Mouse (Mus musculus) heart, embryonic 12.5 days (tissue): ENCODE measurements around the gene Efnb1. TPM values are rescaled to one million over a fixed set of nuclear protein-coding genes. Genes with fewer than 3 reads are reported as not detected.

ENCODE experiments used
- ATAC-seq: fragments of 200-750 bp; cut with Nextera tagmentation; 2 replicates; pipeline ENCODE4 v1.8.0; 2017; ENCODE audit warnings: moderate TSS enrichment, moderate library complexity; ENCODE audit not compliant: insufficient number of reproducible peaks, low FRiP score
- H3K27ac ChIP-seq: fragments of 300-500 bp; sonication (generic); 2 replicates; pipeline ENCODE4 v1.5.1; 2016; ENCODE audit warnings: mild to moderate bottlenecking, moderate library complexity; ENCODE audit not compliant: poor library complexity, severe bottlenecking
- H3K27me3 ChIP-seq: fragments of 300-500 bp; sonication (generic); replicated peaks from 2 replicates; pipeline ENCODE4 v1.6.1; 2016; ENCODE audit warnings: mild to moderate bottlenecking, moderate library complexity
- H3K36me3 ChIP-seq: fragments of 300-500 bp; sonication (generic); 2 replicates; pipeline ENCODE4 v1.6.1; 2016; ENCODE audit warnings: mild to moderate bottlenecking, moderate library complexity
- H3K4me1 ChIP-seq: fragments of 300-500 bp; sonication (generic); replicated peaks from 2 replicates; pipeline ENCODE4 v1.6.1; 2016; ENCODE audit warnings: mild to moderate bottlenecking
- H3K4me2 ChIP-seq: fragments of 300-500 bp; sonication (generic); 2 replicates; pipeline ENCODE4 v1.6.1; 2016; ENCODE audit warnings: mild to moderate bottlenecking, moderate library complexity
- H3K4me3 ChIP-seq: fragments of 300-500 bp; sonication (generic); 2 replicates; pipeline ENCODE4 v1.5.1; 2016; ENCODE audit warnings: mild to moderate bottlenecking
- H3K9ac ChIP-seq: fragments of 300-500 bp; sonication (generic); 2 replicates; pipeline ENCODE4 v1.6.1; 2016; ENCODE audit warnings: mild to moderate bottlenecking, moderate library complexity
- H3K9me3 ChIP-seq: fragments of 300-500 bp; sonication (generic); replicated peaks from 2 replicates; pipeline ENCODE4 v1.6.1; 2016; ENCODE audit warnings: mild to moderate bottlenecking, moderate library complexity
- WGBS: fragments of 180-500 bp; shearing (Covaris S2); methylation state at CpG from one replicate; pipeline ENCODE4 v1.1.7; 2016; 5-methylcytosine and 5-hydroxymethylcytosine counted together
- polyA plus RNA-seq: library from polyadenylated mRNA; unstranded; fragments of >200 nt; fragmentation: Nextera tagmentation; extraction: Ambion mirVana; gene quantifications from 2 replicates; pipeline ENCODE4 v1.2.1, GENCODE M21; 2016

Efnb1 gene
- polyA plus RNA-seq, 1 experiment from 2014 or later: 25.3 TPM

GRCm38 (mm10) chrX:99154358-99154757 lies 18.4 kb downstream of the Efnb1 start:
- no peak for ATAC-seq
- H3K4me2 ChIP-seq: no peak overlapping the region
- WGBS: 79% methylated on average over 5 of the region's 5 CpGs
- H3K36me3 ChIP-seq: peaks cover 10% of the 10 kb centered on the region
- H3K9me3 ChIP-seq: no peaks in the 10 kb centered on the region
- no peak overlapping the region for H3K4me3 ChIP-seq
- H3K27ac ChIP-seq: no peak overlapping the region
- peaks cover 57% of the 10 kb centered on the region for H3K27me3 ChIP-seq
- no peak overlapping the region for H3K9ac ChIP-seq
- H3K4me1 ChIP-seq: peaks cover 20% of the 10 kb centered on the region

GRCm38 (mm10) chrX:99159020-99159419 lies 23.1 kb downstream of the Efnb1 start:
- Histone ChIP-seq H3K36me3 (no peaks in the 10 kb centered on the region), H3K27ac (no peak overlapping the region), H3K4me1 (peaks cover 16% of the 10 kb centered on the region), H3K27me3 (peaks cover 74% of the 10 kb centered on the region), H3K9ac (no peak overlapping the region), H3K4me3 (no peak overlapping the region), H3K9me3 (no peaks in the 10 kb centered on the region), H3K4me2 (no peak overlapping the region)
- no peak for ATAC-seq
- WGBS: 58% methylated on average over 8 of the region's 8 CpGs

GRCm38 (mm10) chrX:99164111-99164510 lies 28.2 kb downstream of the Efnb1 start:
- ATAC-seq: no peak
- no peaks in the 10 kb centered on the region for H3K36me3 ChIP-seq
- WGBS: 83% methylated on average over 2 of the region's 2 CpGs
- H3K27me3 ChIP-seq: peaks cover 53% of the 10 kb centered on the region
- H3K9me3 ChIP-seq: no peaks in the 10 kb centered on the region
- H3K4me2 ChIP-seq: no peak overlapping the region
- H3K4me3 ChIP-seq: no peak overlapping the region
- H3K4me1 ChIP-seq: peaks cover 9% of the 10 kb centered on the region
- H3K27ac ChIP-seq: no peak overlapping the region
- H3K9ac ChIP-seq: no peak overlapping the region

- no peak overlapping the region for H3K4me2 ChIP-seq
- H3K9me3 ChIP-seq: no peaks in the 10 kb centered on the region
- no peaks in the 10 kb centered on the region for H3K36me3 ChIP-seq
- H3K27me3 ChIP-seq: peaks cover 47% of the 10 kb centered on the region
- 52% methylated on average over 4 of the region's 4 CpGs for WGBS
- ATAC-seq: no peak
- H3K4me1 ChIP-seq: peaks cover 7% of the 10 kb centered on the region
- no peak overlapping the region for H3K4me3 ChIP-seq
- H3K27ac ChIP-seq: no peak overlapping the region
- no peak overlapping the region for H3K9ac ChIP-seq
Observed at GRCm38 (mm10) chrX:99164855-99165368, 29.0 kb downstream of the Efnb1 start.

GRCm38 (mm10) chrX:99167014-99167413 lies 31.1 kb downstream of the Efnb1 start:
- Histone ChIP-seq H3K4me3 (no peak overlapping the region), H3K9ac (no peak overlapping the region), H3K4me2 (no peak overlapping the region), H3K36me3 (no peaks in the 10 kb centered on the region), H3K9me3 (no peaks in the 10 kb centered on the region), H3K27me3 (peaks cover 46% of the 10 kb centered on the region), H3K27ac (no peak overlapping the region), H3K4me1 (peaks cover 7% of the 10 kb centered on the region)
- 70% methylated on average over 1 of the region's 1 CpGs for WGBS
- ATAC-seq: no peak

GRCm38 (mm10) chrX:99167550-99167949 lies 31.6 kb downstream of the Efnb1 start:
- H3K27me3 ChIP-seq: peaks cover 47% of the 10 kb centered on the region
- 42% methylated on average over 7 of the region's 7 CpGs for WGBS
- H3K4me1 ChIP-seq: peaks cover 9% of the 10 kb centered on the region
- no peak overlapping the region for H3K9ac ChIP-seq
- no peak for ATAC-seq
- H3K27ac ChIP-seq: no peak overlapping the region
- H3K36me3 ChIP-seq: no peaks in the 10 kb centered on the region
- no peak overlapping the region for H3K4me2 ChIP-seq
- no peak overlapping the region for H3K4me3 ChIP-seq
- H3K9me3 ChIP-seq: no peaks in the 10 kb centered on the region

GRCm38 (mm10) chrX:99172301-99172700 lies 36.4 kb downstream of the Efnb1 start:
- Histone ChIP-seq H3K27ac (no peak overlapping the region), H3K9ac (no peak overlapping the region), H3K36me3 (no peaks in the 10 kb centered on the region), H3K27me3 (peaks cover 43% of the 10 kb centered on the region), H3K4me2 (no peak overlapping the region), H3K4me3 (no peak overlapping the region), H3K4me1 (0 out of 2 replicates have a peak, but pooled peaks cover 9% of the 10 kb centered on the region), H3K9me3 (no peaks in the 10 kb centered on the region)
- 43% methylated on average over 5 of the region's 5 CpGs for WGBS
- ATAC-seq: no peak

- H3K27me3 ChIP-seq: peaks cover 87% of the 10 kb centered on the region
- no peak for ATAC-seq
Observed at GRCm38 (mm10) chrX:99185081-99185596, 49.2 kb downstream of the Efnb1 start.

GRCm38 (mm10) chrX:99186497-99187435 lies 50.8 kb downstream of the Efnb1 start:
- 43% methylated on average over 10 of the region's 10 CpGs for WGBS
- no peak overlapping the region for H3K9ac ChIP-seq
- H3K27me3 ChIP-seq: peaks cover 90% of the 10 kb centered on the region
- H3K36me3 ChIP-seq: no peaks in the 10 kb centered on the region
- no peak overlapping the region for H3K4me3 ChIP-seq
- no peak for ATAC-seq
- H3K27ac ChIP-seq: no peak overlapping the region
- no peaks in the 10 kb centered on the region for H3K9me3 ChIP-seq
- H3K4me2 ChIP-seq: no peak overlapping the region
- H3K4me1 ChIP-seq: no peaks in the 10 kb centered on the region; the same call in 1 of the 2 replicates

More at GRCm38 (mm10) chrX:99185081-99185596, 49.2 kb downstream of the Efnb1 start:
- no peaks in the 10 kb centered on the region for H3K9me3 ChIP-seq
- no peaks in the 10 kb centered on the region for H3K36me3 ChIP-seq
- H3K4me2 ChIP-seq: no peak overlapping the region
- WGBS: 78% methylated on average over 9 of the region's 9 CpGs
- H3K27ac ChIP-seq: no peak overlapping the region
- no peak overlapping the region for H3K4me3 ChIP-seq
- H3K9ac ChIP-seq: no peak overlapping the region
- H3K4me1 ChIP-seq: no peaks in the 10 kb centered on the region; the same call in 1 of the 2 replicates

- ATAC-seq: no peak
- H3K27ac ChIP-seq: no peak overlapping the region
- peaks cover 61% of the 10 kb centered on the region for H3K27me3 ChIP-seq
- H3K9ac ChIP-seq: no peak overlapping the region
- peaks cover 14% of the 10 kb centered on the region for H3K4me1 ChIP-seq
- WGBS: 54% methylated on average over 10 of the region's 10 CpGs
- no peaks in the 10 kb centered on the region for H3K9me3 ChIP-seq
- no peaks in the 10 kb centered on the region for H3K36me3 ChIP-seq
- no peak overlapping the region for H3K4me3 ChIP-seq
- H3K4me2 ChIP-seq: no peak overlapping the region
Observed at GRCm38 (mm10) chrX:99191441-99192087, 55.6 kb downstream of the Efnb1 start.

- WGBS: 23% methylated on average over 9 of the region's 9 CpGs
- ATAC-seq: no peak
- H3K4me3 ChIP-seq: no peak overlapping the region
- no peaks in the 10 kb centered on the region for H3K36me3 ChIP-seq
- H3K4me2 ChIP-seq: no peak overlapping the region
- no peaks in the 10 kb centered on the region for H3K9me3 ChIP-seq
- H3K4me1 ChIP-seq: peaks cover 57% of the 10 kb centered on the region
- no peak overlapping the region for H3K27ac ChIP-seq
- H3K9ac ChIP-seq: no peak overlapping the region
- H3K27me3 ChIP-seq: peaks cover 20% of the 10 kb centered on the region
Observed at GRCm38 (mm10) chrX:99196910-99197309, 61.0 kb downstream of the Efnb1 start.
